Mouse (Mus musculus) heart, embryonic 14.5 days (tissue): ENCODE measurements around the gene Npm3. TPM values are rescaled to one million over a fixed set of nuclear protein-coding genes. Genes with fewer than 3 reads are reported as not detected.

ENCODE experiments used
- ATAC-seq: fragments of 200-750 bp; cut with Nextera tagmentation; 2 replicates; pipeline ENCODE4 v1.8.0; 2017; ENCODE audit warnings: low read depth, moderate TSS enrichment; ENCODE audit not compliant: insufficient number of reproducible peaks, insufficient read depth, low FRiP score
- H3K27ac ChIP-seq, 2 experiments: fragments of 200-500 bp in 1 of 2; fragments of 300-500 bp in 1 of 2; sonication (generic) in 1 of 2; replicated peaks in 1 of 2; 2 replicates each; pipeline ENCODE4 v1.5.1; 2012 to 2014; ENCODE audit warnings: low read depth in 2 of 2, low read length in 2 of 2, control low read depth in 1 of 2, mild to moderate bottlenecking in 1 of 2, mixed read lengths in 1 of 2; ENCODE audit not compliant: control insufficient read depth in 1 of 2, insufficient read depth in 1 of 2
- H3K27me3 ChIP-seq: fragments of 300-500 bp; sonication (generic); 2 replicates; pipeline ENCODE4 v1.6.1; 2014; ENCODE audit warnings: mild to moderate bottlenecking, low read length, control low read depth; ENCODE audit not compliant: control insufficient read depth, insufficient read depth
- H3K36me3 ChIP-seq: fragments of 300-500 bp; sonication (generic); 2 replicates; pipeline ENCODE4 v1.6.1; 2014; ENCODE audit warnings: mild to moderate bottlenecking, control low read depth, low read length, mixed read lengths; ENCODE audit not compliant: control insufficient read depth, insufficient read depth
- H3K4me1 ChIP-seq, 2 experiments: fragments of 200-500 bp in 1 of 2; fragments of 300-500 bp in 1 of 2; sonication (generic) in 1 of 2; 2 replicates each; pipeline ENCODE4 v1.6.1; 2012 to 2014; ENCODE audit warnings: low read length in 2 of 2, control low read depth in 1 of 2, mixed read lengths in 1 of 2; ENCODE audit not compliant: control insufficient read depth in 2 of 2, insufficient read depth in 2 of 2
- H3K4me2 ChIP-seq: fragments of 300-500 bp; sonication (generic); 2 replicates; pipeline ENCODE4 v1.6.1; 2014; ENCODE audit warnings: mild to moderate bottlenecking, low read length
- H3K4me3 ChIP-seq, 2 experiments: fragments of 200-500 bp in 1 of 2; fragments of 300-500 bp in 1 of 2; sonication (generic) in 1 of 2; 2 replicates each; pipeline ENCODE4 v1.5.1; 2012 to 2014; ENCODE audit warnings: low read length in 2 of 2, mild to moderate bottlenecking in 2 of 2, control low read depth in 1 of 2, low read depth in 1 of 2, moderate library complexity in 1 of 2; ENCODE audit not compliant: control insufficient read depth in 1 of 2, insufficient read depth in 1 of 2
- H3K9ac ChIP-seq: fragments of 300-500 bp; sonication (generic); 2 replicates; pipeline ENCODE4 v1.6.1; 2014; ENCODE audit warnings: mild to moderate bottlenecking, low read length
- H3K9me3 ChIP-seq: fragments of 300-500 bp; sonication (generic); 2 replicates; pipeline ENCODE4 v1.6.1; 2016; ENCODE audit warnings: low read length, control low read depth; ENCODE audit not compliant: control insufficient read depth
- WGBS: fragments of 180-500 bp; shearing (Covaris S2); extraction: QIAGEN DNeasy Blood & Tissue Kit; methylation state at CpG from one replicate; pipeline ENCODE4 v1.1.7; 2014; 5-methylcytosine and 5-hydroxymethylcytosine counted together
- polyA plus RNA-seq: library from polyadenylated mRNA; unstranded; fragments of >200 nt; fragmentation: Nextera tagmentation; extraction: Ambion mirVana; gene quantifications from 2 replicates; pipeline ENCODE4 v1.2.1, GENCODE M21; 2014

Gene Npm3
- polyA plus RNA-seq, 1 experiment from 2014 or later: 10.2 TPM

DNA sequence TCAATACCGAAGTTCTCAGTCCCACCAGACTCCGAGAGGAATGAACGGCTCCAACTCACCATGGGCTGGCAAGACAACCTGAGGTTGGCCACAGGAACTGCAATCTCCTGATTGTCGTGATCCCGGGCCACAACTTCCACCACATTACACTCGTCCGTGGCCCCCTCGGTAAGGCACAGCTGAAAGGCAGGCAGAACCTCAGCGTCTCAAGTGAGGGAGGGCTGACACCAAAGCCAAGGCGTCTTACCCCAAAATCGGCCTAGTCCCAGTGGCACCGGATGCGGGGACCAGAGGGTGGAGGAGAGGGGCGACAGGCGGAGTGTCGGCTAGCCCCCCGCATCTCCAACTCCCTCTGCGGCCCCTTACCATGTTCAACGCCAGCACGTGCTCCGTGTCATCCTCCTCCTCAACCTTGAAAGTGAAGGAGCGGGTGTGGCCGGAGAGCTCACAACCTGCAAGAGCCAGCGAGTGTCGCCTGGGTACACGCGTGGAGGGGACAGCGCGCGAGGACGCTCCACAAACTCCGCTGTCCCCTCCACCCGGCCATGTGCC is 624 bp downstream of the Npm3 start:
- peak; percentile 6; the same call in 1 of the 2 replicates for ATAC-seq
- H3K9ac ChIP-seq: peak overlapping the region; percentile 78
- H3K9me3 ChIP-seq: no peaks in the 10 kb centered on the region
- H3K4me1 ChIP-seq: peaks cover 18 to 26% of the 10 kb centered on the region in 2 experiments
- WGBS: under 1% methylated on average over 33 of the region's 33 CpGs
- no peak overlapping the region for H3K27ac ChIP-seq
- peaks cover 19% of the 10 kb centered on the region for H3K27me3 ChIP-seq
- H3K36me3 ChIP-seq: peaks cover 33% of the 10 kb centered on the region
- H3K4me3 ChIP-seq: peak overlapping the region; percentile 65
- H3K4me2 ChIP-seq: peak overlapping the region; percentile 94

DNA sequence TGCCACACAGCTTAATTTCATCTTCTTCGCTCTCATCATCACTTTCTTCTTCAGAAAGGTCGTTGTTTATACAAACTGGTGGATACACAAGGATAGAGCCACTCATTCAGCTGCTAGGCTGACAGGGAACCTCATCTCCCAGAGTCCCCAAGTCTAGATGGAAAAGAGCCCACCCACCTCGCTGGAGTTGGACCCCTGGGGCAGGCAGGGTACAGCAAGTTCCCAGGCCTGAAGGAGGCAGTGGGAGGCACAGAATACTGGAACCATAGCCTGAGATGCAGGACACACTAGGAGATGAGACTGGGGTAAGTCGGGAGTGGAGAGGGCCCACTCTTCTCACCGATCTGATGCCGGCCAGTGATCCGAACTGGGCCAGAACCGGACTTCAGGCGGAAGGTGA is 1.2 kb downstream of the Npm3 start:
- Histone ChIP-seq H3K4me2 (peak overlapping the region; percentile 94), H3K27me3 (peaks cover 24% of the 10 kb centered on the region), H3K9ac (peak overlapping the region; percentile 78; the same call in 1 of the 2 replicates), H3K4me3 (peak overlapping the region; percentile 65), H3K4me1 (peaks cover 18 to 26% of the 10 kb centered on the region in 2 experiments), H3K9me3 (no peaks in the 10 kb centered on the region), H3K27ac (no peak overlapping the region), H3K36me3 (peaks cover 28% of the 10 kb centered on the region)
- ATAC-seq: no peak
- 37% methylated on average over 9 of the region's 9 CpGs for WGBS

DNA sequence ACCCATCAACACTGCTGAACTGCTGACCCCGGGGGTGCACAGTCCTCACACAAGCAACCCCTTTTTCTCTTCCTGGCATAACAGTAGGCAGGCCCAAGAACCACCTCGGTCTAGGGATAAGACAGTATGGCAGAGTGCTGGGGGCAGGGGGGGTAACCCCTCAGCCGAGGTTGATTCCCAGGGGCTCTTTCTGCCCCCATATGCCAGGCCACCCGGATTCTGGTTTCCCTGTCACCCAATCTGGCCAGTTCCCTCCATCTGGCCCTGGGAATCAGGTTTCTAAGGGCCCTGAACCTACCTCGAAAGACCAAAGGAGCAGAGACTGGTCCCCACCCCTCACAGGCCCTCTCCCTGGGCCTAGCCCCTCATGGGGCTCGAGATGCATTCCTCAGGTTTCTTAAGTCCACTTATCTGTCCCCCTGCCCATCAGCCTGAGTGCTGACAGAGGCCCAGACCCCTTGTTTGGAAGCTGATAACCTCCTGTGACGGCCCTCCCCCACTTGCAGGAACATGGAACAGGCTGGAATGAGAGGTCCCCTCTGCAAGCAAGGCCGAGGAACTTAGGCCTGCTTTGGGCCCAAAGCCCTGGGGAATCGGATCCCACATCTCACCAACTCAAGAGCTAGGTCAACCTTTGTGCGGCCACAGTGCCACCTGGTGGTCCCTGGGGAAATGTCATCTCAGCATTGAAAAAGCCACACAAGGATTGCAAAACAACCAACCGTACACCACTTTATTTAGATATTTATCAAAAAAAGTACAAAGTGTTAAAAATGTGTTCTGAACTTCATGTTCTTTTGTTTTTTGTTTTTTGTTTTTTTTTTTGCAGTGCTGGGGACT is 2.1 kb downstream of the Npm3 start:
- H3K9ac ChIP-seq: peak overlapping the region; percentile 36; the same call in 1 of the 2 replicates
- WGBS: 15% methylated on average over 11 of the region's 11 CpGs
- peaks cover 18% of the 10 kb centered on the region for H3K36me3 ChIP-seq
- no peak for ATAC-seq
- no peak overlapping the region for H3K4me2 ChIP-seq
- H3K27ac ChIP-seq: no peak overlapping the region
- peaks cover 20 to 31% of the 10 kb centered on the region in 2 experiments for H3K4me1 ChIP-seq
- H3K4me3 ChIP-seq: no peak overlapping the region
- H3K27me3 ChIP-seq: peaks cover 33% of the 10 kb centered on the region
- H3K9me3 ChIP-seq: no peaks in the 10 kb centered on the region

DNA sequence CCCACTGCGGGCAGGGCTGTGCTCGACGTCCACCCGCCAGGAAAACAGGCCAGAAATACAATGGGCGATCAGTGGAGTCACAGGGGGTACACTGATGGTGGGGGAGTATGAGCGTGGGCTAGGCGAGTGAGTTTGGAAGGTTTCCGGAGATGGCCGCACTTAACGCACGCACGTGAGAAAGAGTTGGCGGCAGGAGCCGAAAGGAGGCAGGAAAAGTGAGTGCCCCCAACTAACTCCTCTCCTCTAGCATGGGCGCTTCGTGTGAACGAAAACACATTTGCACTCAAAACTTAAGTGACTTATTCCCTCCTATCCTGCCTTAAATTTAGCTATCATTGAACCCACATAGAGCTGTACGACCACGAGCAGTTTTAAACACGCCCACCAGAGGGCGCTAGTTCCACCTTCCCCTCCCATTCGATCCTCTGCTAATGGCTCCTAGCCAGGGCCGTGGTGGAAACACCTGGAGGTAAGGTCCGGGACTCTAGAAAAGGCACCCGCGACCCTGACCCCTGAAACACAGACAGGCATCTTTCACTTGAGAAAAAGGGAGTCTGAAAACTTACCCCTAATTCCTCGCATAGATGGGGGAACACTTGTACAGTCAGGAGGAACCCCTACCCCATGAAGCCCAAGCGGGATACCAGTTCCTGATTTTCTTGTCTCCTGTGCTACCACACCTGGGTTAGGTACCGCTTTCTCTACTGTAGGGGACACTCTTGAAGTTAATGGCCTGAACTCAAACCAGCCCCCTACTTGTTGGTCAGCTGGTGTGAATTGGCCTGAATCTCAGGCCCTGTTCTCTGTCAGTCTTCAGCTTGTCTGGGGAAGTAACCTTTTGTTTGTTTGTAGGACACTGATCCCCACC is 3.0 kb downstream of the Npm3 start:
- H3K4me2 ChIP-seq: peak overlapping the region; percentile 57
- no peak overlapping the region for H3K9ac ChIP-seq
- peak overlapping the region in 1 of 2 experiments; percentile 19; a peak in 2 of 4 replicates for H3K4me3 ChIP-seq
- H3K27me3 ChIP-seq: peaks cover 42% of the 10 kb centered on the region
- WGBS: 9% methylated on average over 29 of the region's 29 CpGs
- no peaks in the 10 kb centered on the region for H3K9me3 ChIP-seq
- ATAC-seq: no peak
- peaks cover 26 to 38% of the 10 kb centered on the region in 2 experiments for H3K4me1 ChIP-seq
- peaks cover 10% of the 10 kb centered on the region for H3K36me3 ChIP-seq
- no peak overlapping the region for H3K27ac ChIP-seq

DNA sequence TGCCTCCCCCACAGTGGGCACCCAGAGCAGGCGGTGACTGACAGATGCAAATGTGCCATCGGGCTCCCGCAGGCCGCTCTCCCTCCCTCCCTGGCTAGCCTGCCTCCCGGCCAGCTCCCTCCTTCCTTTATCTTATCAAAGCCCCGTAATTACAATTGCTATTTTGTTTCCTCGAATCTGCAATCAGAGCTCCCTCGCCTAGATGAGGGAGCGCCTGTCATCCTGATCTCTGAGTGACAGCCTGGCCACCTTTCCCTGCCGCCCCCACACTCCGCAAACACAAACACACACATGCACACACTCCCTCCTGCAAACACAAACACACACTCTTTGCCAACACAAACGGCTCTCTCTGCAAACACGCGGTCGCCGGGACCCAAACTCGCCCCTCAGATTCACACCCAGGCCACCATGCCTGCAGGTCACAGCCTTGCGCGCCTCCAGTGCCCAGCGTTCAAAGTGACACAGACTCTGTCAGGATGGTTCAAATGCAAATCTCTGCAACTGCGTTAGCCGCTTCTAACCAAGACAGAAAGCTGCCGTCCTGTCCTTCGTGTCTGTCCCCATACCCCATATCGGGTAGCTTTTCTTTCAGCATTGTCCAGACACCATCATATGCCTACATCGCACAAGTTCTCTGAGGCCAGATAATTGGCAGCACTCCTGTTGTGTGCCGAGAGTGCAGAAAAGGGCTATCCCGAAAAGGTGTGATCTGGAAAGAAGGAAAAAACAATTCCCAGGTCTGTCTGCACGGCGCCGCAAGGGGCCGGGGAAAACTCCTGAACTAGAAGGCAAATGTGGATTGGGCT is 3.8 kb downstream of the Npm3 start:
- peak overlapping the region; percentile 57 for H3K4me2 ChIP-seq
- ATAC-seq: no peak
- 0 out of 2 replicates have a peak, but pooled peaks cover 3% of the 10 kb centered on the region for H3K36me3 ChIP-seq
- 2% methylated on average over 32 of the region's 32 CpGs for WGBS
- peak overlapping the region in 1 of 2 experiments; percentile 19; a peak in 2 of 4 replicates for H3K4me3 ChIP-seq
- H3K27me3 ChIP-seq: peaks cover 50% of the 10 kb centered on the region
- H3K4me1 ChIP-seq: peaks cover 26 to 38% of the 10 kb centered on the region in 2 experiments
- H3K27ac ChIP-seq: no peak overlapping the region
- H3K9me3 ChIP-seq: no peaks in the 10 kb centered on the region
- 0 out of 2 replicates have a peak overlapping the region, but pooled peaks have one; percentile 25 for H3K9ac ChIP-seq

DNA sequence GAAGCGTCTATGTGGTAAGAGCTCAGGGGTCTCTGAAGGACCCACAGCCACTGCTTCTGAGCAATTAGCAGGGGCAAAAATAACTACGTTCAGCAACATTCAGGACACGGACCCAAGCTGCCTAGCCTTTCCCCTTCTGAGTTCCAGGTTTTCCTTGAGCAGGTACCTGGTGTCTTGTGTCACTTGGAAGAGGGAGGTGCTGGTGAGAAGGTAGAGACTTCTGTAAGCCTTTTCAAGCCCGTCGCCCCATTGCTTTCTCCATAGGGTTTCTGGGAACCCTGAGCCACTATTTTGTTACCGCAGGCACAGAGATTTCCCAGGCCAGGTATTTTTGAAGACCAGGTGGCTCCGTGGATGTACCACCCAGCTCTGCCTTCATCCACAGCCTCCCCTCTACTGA is 5.8 kb downstream of the Npm3 start:
- 42% methylated on average over 7 of the region's 7 CpGs for WGBS
- H3K4me1 ChIP-seq: peaks cover 26 to 31% of the 10 kb centered on the region in 2 experiments
- no peak for ATAC-seq
- no peaks in the 10 kb centered on the region for H3K9me3 ChIP-seq
- H3K9ac ChIP-seq: no peak overlapping the region
- peak overlapping the region in 1 of 2 experiments; percentile 46; a peak in 1 of 4 replicates for H3K4me3 ChIP-seq
- peaks cover 67% of the 10 kb centered on the region for H3K27me3 ChIP-seq
- H3K4me2 ChIP-seq: peak overlapping the region; percentile 81; the same call in 1 of the 2 replicates
- no peak overlapping the region for H3K27ac ChIP-seq
- no peaks in the 10 kb centered on the region for H3K36me3 ChIP-seq
